Mouse (Mus musculus) intestine, embryonic 14.5 days (tissue): ENCODE data around the gene Tdrd1. TPM values are rescaled to one million over a fixed set of nuclear protein-coding genes. Genes with fewer than 3 reads are reported as not detected.

Source experiments
- ATAC-seq: fragments of 200-750 bp; cut with Nextera tagmentation; replicated peaks from 2 replicates; pipeline ENCODE4 v1.8.0; 2017; ENCODE audit warnings: low read depth, moderate number of reproducible peaks, moderate TSS enrichment, moderate library complexity; ENCODE audit not compliant: low FRiP score, low TSS enrichment
- DNase-seq: peaks from one replicate; pipeline ENCODE4 v3.0.0-alpha.2; 2018; ENCODE audit warnings: low spot score
- H3K27ac ChIP-seq: fragments of 300-500 bp; sonication (generic); 2 replicates; pipeline ENCODE4 v1.5.1; 2014; ENCODE audit warnings: low read depth, mild to moderate bottlenecking, control low read depth
- H3K27me3 ChIP-seq: fragments of 300-500 bp; sonication (generic); replicated peaks from 2 replicates; pipeline ENCODE4 v1.6.1; 2014; ENCODE audit warnings: low read length, control low read depth; ENCODE audit not compliant: control insufficient read depth, insufficient read depth
- H3K36me3 ChIP-seq: fragments of 300-500 bp; sonication (generic); 2 replicates; pipeline ENCODE4 v1.6.1; 2014; ENCODE audit warnings: low read length, control low read depth; ENCODE audit not compliant: control insufficient read depth, insufficient read depth
- H3K4me1 ChIP-seq: fragments of 300-500 bp; sonication (generic); replicated peaks from 2 replicates; pipeline ENCODE4 v1.6.1; 2014; ENCODE audit warnings: low read length, control low read depth, mixed read lengths; ENCODE audit not compliant: control insufficient read depth, insufficient read depth
- H3K4me2 ChIP-seq: fragments of 300-500 bp; sonication (generic); 2 replicates; pipeline ENCODE4 v1.6.1; 2014; ENCODE audit warnings: low read length
- H3K4me3 ChIP-seq: fragments of 300-500 bp; sonication (generic); 2 replicates; pipeline ENCODE4 v1.5.1; 2014; ENCODE audit warnings: low read depth, low read length, control low read depth, mixed read lengths
- H3K9ac ChIP-seq: fragments of 300-500 bp; sonication (generic); 2 replicates; pipeline ENCODE4 v1.6.1; 2014; ENCODE audit warnings: mild to moderate bottlenecking, low read length
- H3K9me3 ChIP-seq: fragments of 300-500 bp; sonication (generic); 2 replicates; pipeline ENCODE4 v1.6.1; 2016; ENCODE audit warnings: low read length, control low read depth; ENCODE audit not compliant: control insufficient read depth
- WGBS: fragments of 180-500 bp; shearing (Covaris S2); extraction: QIAGEN DNeasy Blood & Tissue Kit; methylation state at CpG from one replicate; pipeline ENCODE4 v1.1.7; 2014; 5-methylcytosine and 5-hydroxymethylcytosine counted together
- polyA plus RNA-seq: library from polyadenylated mRNA; unstranded; fragments of >200 nt; fragmentation: Nextera tagmentation; extraction: Ambion mirVana; gene quantifications from 2 replicates; pipeline ENCODE4 v1.2.1, GENCODE M21; 2014

Gene Tdrd1
- polyA plus RNA-seq, 1 experiment from 2014 or later, result 2.5 TPM

DNA sequence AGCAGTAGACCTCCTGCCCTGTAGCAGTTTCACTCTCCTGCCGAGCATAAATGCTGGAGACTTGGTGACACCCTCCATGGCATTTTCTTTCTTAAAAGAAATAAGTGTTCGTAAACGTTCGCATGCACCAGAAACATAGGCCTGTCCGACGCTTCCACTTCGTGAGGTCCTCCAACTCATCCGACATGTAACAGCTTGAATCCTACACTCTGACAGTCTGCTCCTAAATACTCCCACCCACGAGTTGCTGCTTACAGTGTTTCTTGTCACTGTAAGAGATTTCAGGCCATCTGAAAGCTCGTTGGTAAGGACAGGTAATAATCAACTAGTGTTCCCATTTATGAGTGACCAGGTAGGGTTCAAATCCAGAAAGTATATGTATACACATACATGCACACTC, 61.9 kb downstream of the Tdrd1 start:
- Histone ChIP-seq H3K4me2 (no peak overlapping the region), H3K9ac (no peak overlapping the region), H3K4me1 (peaks cover 14% of the 10 kb centered on the region), H3K36me3 (no peaks in the 10 kb centered on the region), H3K27ac (no peak overlapping the region), H3K27me3 (no peaks in the 10 kb centered on the region), H3K9me3 (no peaks in the 10 kb centered on the region), H3K4me3 (no peak overlapping the region)
- ATAC-seq (no peak), DNase-seq (no peak)
- 65% methylated on average over 10 of the region's 10 CpGs for WGBS

DNA sequence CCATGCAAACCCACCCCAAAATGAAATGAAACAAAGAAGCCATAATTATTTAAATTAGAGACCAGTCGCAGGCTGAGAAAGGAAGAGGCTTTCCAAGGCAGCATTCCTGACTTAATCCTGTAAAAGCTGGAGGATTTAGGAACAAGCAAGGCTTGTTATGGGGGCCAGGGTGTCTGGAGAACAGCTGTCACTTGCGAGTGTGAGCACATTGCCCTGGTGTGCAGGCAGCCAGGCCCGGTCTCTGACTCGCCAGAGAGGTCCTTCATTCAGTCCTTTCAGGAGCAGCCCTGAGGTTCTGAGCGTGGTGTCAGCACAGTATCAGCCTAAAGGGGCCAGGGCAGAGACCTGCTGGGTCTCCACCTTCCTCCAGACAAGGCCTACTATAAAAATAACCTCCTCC, 62.6 kb downstream of the Tdrd1 start:
- DNase-seq (no peak), ATAC-seq (no peak)
- 48% methylated on average over 5 of the region's 5 CpGs for WGBS

GRCm38 (mm10) chr19:56891438-56891837, 65.4 kb downstream of the Tdrd1 start:
- DNase-seq (no peak), ATAC-seq (no peak)
- Histone ChIP-seq H3K4me1 (peaks cover 4% of the 10 kb centered on the region), H3K27ac (peak overlapping the region; percentile 55), H3K9me3 (no peaks in the 10 kb centered on the region), H3K4me2 (no peak overlapping the region), H3K4me3 (no peak overlapping the region), H3K27me3 (no peaks in the 10 kb centered on the region), H3K36me3 (no peaks in the 10 kb centered on the region), H3K9ac (no peak overlapping the region)
- WGBS, result 53% methylated on average over 2 of the region's 2 CpGs

More for the DNA sequence above, 62.6 kb downstream of the Tdrd1 start:
- no peak overlapping the region for H3K4me3 ChIP-seq
- H3K36me3 ChIP-seq, result no peaks in the 10 kb centered on the region
- no peak overlapping the region for H3K9ac ChIP-seq
- H3K27me3 ChIP-seq, result no peaks in the 10 kb centered on the region
- peaks cover 8% of the 10 kb centered on the region for H3K4me1 ChIP-seq
- H3K27ac ChIP-seq, result 0 out of 2 replicates have a peak overlapping the region, but pooled peaks have one; percentile 30
- no peaks in the 10 kb centered on the region for H3K9me3 ChIP-seq
- no peak overlapping the region for H3K4me2 ChIP-seq

DNA sequence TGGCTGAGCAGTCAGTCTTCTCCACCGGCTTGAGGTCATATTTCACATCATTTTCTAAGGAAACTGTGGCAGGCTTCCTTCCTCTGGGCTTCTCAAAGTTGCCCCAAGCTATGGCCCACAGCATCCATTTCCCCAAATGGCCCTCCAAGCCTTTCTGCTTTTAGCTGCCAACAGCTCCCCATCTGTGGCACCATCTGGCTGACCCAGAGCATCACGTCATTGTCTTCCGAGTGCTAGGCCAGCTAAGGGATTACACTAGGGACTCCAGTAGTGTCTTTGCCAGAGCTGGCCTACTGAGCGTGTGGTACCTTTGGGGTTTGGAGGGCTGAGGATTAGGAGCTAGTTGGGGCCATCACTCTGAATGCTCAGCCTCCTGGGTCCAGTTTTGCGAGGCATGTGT, 66.6 kb downstream of the Tdrd1 start:
- WGBS, result 93% methylated on average over 5 of the region's 5 CpGs
- DNase-seq (no peak), ATAC-seq (no peak)
- Histone ChIP-seq H3K36me3 (no peaks in the 10 kb centered on the region), H3K9ac (no peak overlapping the region), H3K4me3 (no peak overlapping the region), H3K9me3 (no peaks in the 10 kb centered on the region), H3K27ac (no peak overlapping the region), H3K27me3 (no peaks in the 10 kb centered on the region), H3K4me2 (no peak overlapping the region), H3K4me1 (peaks cover 4% of the 10 kb centered on the region)

DNA sequence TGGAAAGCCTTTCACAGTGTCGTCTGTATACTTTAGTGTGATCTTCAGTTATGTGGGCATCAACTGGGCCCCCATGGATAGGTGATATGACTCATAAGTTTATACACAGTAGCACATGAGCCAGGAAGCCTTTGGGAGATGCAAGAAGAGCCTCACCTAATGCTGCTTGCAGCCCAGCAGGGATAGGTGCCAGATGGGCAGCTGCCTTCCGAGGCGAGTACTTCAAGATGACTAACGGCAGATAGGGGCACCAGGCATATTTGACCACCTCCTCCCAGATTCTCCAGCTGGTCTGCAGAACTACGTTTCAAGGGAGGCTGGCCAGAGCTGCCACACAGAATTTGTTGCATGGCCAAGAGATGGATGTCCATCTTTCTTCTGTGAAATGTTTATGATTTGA, 67.3 kb downstream of the Tdrd1 start:
- WGBS, result 53% methylated on average over 5 of the region's 5 CpGs

DNA sequence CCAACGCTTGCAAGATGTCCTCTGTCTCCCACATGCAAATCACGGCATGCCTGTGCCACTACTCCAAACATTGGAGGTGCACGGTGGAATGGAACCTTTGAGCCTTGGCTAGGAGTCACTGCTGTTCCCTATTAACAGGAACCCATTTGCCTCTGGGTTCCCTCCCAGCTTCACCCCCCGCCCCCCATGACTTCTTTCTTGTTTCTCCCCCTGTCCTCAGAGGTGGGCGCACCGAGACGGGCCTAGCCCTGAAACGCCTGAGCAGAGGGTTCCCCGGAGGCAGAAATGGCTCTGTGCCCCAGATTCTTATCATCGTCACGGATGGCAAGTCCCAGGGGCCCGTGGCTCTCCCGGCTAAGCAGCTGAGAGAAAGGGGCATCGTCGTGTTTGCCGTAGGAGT, 71.6 kb downstream of the Tdrd1 start:
- Histone ChIP-seq H3K27ac (no peak overlapping the region), H3K36me3 (no peaks in the 10 kb centered on the region), H3K4me3 (no peak overlapping the region), H3K27me3 (no peaks in the 10 kb centered on the region), H3K4me2 (no peak overlapping the region), H3K9ac (no peak overlapping the region), H3K4me1 (peaks cover 5% of the 10 kb centered on the region; the same call in 1 of the 2 replicates), H3K9me3 (no peaks in the 10 kb centered on the region)
- DNase-seq (no peak), ATAC-seq (no peak)
- WGBS, result 84% methylated on average over 16 of the region's 16 CpGs

More for the DNA sequence above, 67.3 kb downstream of the Tdrd1 start:
- ATAC-seq (no peak), DNase-seq (no peak)
- H3K27ac ChIP-seq, result no peak overlapping the region
- H3K27me3 ChIP-seq, result no peaks in the 10 kb centered on the region
- no peaks in the 10 kb centered on the region for H3K36me3 ChIP-seq
- H3K4me3 ChIP-seq, result no peak overlapping the region
- H3K9me3 ChIP-seq, result no peaks in the 10 kb centered on the region
- H3K4me1 ChIP-seq, result peaks cover 4% of the 10 kb centered on the region
- H3K9ac ChIP-seq, result no peak overlapping the region
- no peak overlapping the region for H3K4me2 ChIP-seq

GRCm38 (mm10) chr19:56904095-56904494, 78.1 kb downstream of the Tdrd1 start:
- Histone ChIP-seq H3K4me3 (no peak overlapping the region), H3K27me3 (no peaks in the 10 kb centered on the region), H3K36me3 (no peaks in the 10 kb centered on the region), H3K9me3 (no peaks in the 10 kb centered on the region), H3K9ac (no peak overlapping the region), H3K4me1 (peaks cover 10% of the 10 kb centered on the region), H3K4me2 (no peak overlapping the region), H3K27ac (no peak overlapping the region)
- DNase-seq (no peak), ATAC-seq (no peak)
- WGBS, result 71% methylated on average over 3 of the region's 3 CpGs

- ATAC-seq, result no peak
- H3K4me3 ChIP-seq, result no peak overlapping the region
- no peak overlapping the region for H3K27ac ChIP-seq
- no peaks in the 10 kb centered on the region for H3K27me3 ChIP-seq
- H3K9ac ChIP-seq, result no peak overlapping the region
- 87% methylated on average over 7 of the region's 7 CpGs for WGBS
- no peaks in the 10 kb centered on the region for H3K9me3 ChIP-seq
- no peak for DNase-seq
- peaks cover 5% of the 10 kb centered on the region for H3K4me1 ChIP-seq
- H3K4me2 ChIP-seq, result no peak overlapping the region
- H3K36me3 ChIP-seq, result no peaks in the 10 kb centered on the region
These were observed 79.4 kb downstream of the Tdrd1 start for GRCm38 (mm10) chr19:56905395-56905794.

- Histone ChIP-seq H3K9ac (no peak overlapping the region), H3K36me3 (no peaks in the 10 kb centered on the region), H3K4me1 (peaks cover 4% of the 10 kb centered on the region), H3K4me2 (no peak overlapping the region), H3K27ac (no peak overlapping the region), H3K27me3 (no peaks in the 10 kb centered on the region), H3K9me3 (no peaks in the 10 kb centered on the region), H3K4me3 (no peak overlapping the region)
- no peak for DNase-seq
- no peak for ATAC-seq
- WGBS, result 36% methylated on average over 3 of the region's 3 CpGs
These were observed 81.8 kb downstream of the Tdrd1 start for GRCm38 (mm10) chr19:56907850-56908249.
